Mouse (Mus musculus) thymus, postnatal 36 days (tissue): Measurements from ENCODE around the gene Grap.
A peak's percentile ranks its signal among the peaks of the same experiment; 100 is the strongest.
"Not testable (repeated sequence)": the region's sequence is repeated elsewhere in the genome, so short reads cannot be mapped to it uniquely, and the experiment has no call there.

Experiments used
- DNase-seq, 2 experiments: peaks; one replicate each; pipeline ENCODE4 v3.0.0; 2022; ENCODE audit warnings: mixed read lengths in 2 of 2

Gene Grap

GRCm38 (mm10) chr11:61652686-61653447 lies at the start of gene Grap:
TSS of gene Grap (plus strand) at chr11:61653265.
- peak; percentile 71 to 78 for DNase-seq

GRCm38 (mm10) chr11:61608072-61608471 lies 45.0 kb upstream of the Grap start:
- no peak for DNase-seq

GRCm38 (mm10) chr11:61611197-61611596 lies 41.9 kb upstream of the Grap start:
- no peak for DNase-seq

GRCm38 (mm10) chr11:61612116-61612635 lies 40.9 kb upstream of the Grap start:
- DNase-seq, result no peak

- DNase-seq, result no peak
These were observed 38.7 kb upstream of the Grap start for GRCm38 (mm10) chr11:61614401-61614800.

- DNase-seq, result no peak
These were observed 37.2 kb upstream of the Grap start for GRCm38 (mm10) chr11:61615686-61616522.

- no peak for DNase-seq
These were observed 36.4 kb upstream of the Grap start for GRCm38 (mm10) chr11:61616523-61617292.

- no peak for DNase-seq
These were observed 35.6 kb upstream of the Grap start for GRCm38 (mm10) chr11:61617293-61617975.

GRCm38 (mm10) chr11:61618131-61618530 lies 34.9 kb upstream of the Grap start:
- DNase-seq, result no peak

GRCm38 (mm10) chr11:61618571-61618970 lies 34.5 kb upstream of the Grap start:
- no peak for DNase-seq

GRCm38 (mm10) chr11:61619356-61619755 lies 33.7 kb upstream of the Grap start:
- no peak for DNase-seq

- no peak for DNase-seq
These were observed 33.2 kb upstream of the Grap start for GRCm38 (mm10) chr11:61619791-61620241.

- DNase-seq, result peak; percentile 54 to 55
These were observed 32.8 kb upstream of the Grap start for GRCm38 (mm10) chr11:61620254-61620670.

- DNase-seq, result no peak
These were observed 32.3 kb upstream of the Grap start for GRCm38 (mm10) chr11:61620762-61621161.

- no peak for DNase-seq
These were observed 27.9 kb upstream of the Grap start for GRCm38 (mm10) chr11:61625136-61625535.

- DNase-seq, result no peak
These were observed 26.6 kb upstream of the Grap start for GRCm38 (mm10) chr11:61626509-61626908.

- peak; percentile 34 to 41 for DNase-seq
These were observed 23.4 kb upstream of the Grap start for GRCm38 (mm10) chr11:61629621-61630020.

GRCm38 (mm10) chr11:61636309-61636708 lies 16.8 kb upstream of the Grap start:
- not testable (repeated sequence) for DNase-seq

- no peak for DNase-seq
These were observed 15.7 kb upstream of the Grap start for GRCm38 (mm10) chr11:61637413-61637812.

- no peak for DNase-seq
These were observed 15.2 kb upstream of the Grap start for GRCm38 (mm10) chr11:61637856-61638255.

- DNase-seq, result peak; percentile 39 to 47
These were observed 14.1 kb upstream of the Grap start for GRCm38 (mm10) chr11:61638764-61639536.
